Mouse (Mus musculus): ENCODE data around the gene Iqcf3.
"Not testable (repeated sequence)": the region's sequence is repeated elsewhere in the genome, so short reads cannot be mapped to it uniquely, and the experiment has no call there.

Gene Iqcf3

GRCm38 (mm10) chr9:106509356-106509755 is 52.1 kb downstream of the Iqcf3 start:
- DNase-seq (ENCODE audit: low spot score in 2 of 2): no peak

- no peak for DNase-seq (ENCODE audit: low spot score in 2 of 2)
Observed at GRCm38 (mm10) chr9:106504246-106504645, 57.2 kb downstream of the Iqcf3 start.

- DNase-seq (ENCODE audit: low spot score in 2 of 2): no peak
Observed at GRCm38 (mm10) chr9:106501846-106502245, 59.6 kb downstream of the Iqcf3 start.

- no peak for DNase-seq (ENCODE audit: low spot score in 2 of 2)
Observed at GRCm38 (mm10) chr9:106499667-106500066, 61.8 kb downstream of the Iqcf3 start, which contains the start of gene Iqcf1. TSS of gene Iqcf1 (plus strand) at chr9:106499967.

GRCm38 (mm10) chr9:106487602-106488001 is 73.8 kb downstream of the Iqcf3 start:
- DNase-seq (ENCODE audit: low spot score in 2 of 2): not testable (repeated sequence)

GRCm38 (mm10) chr9:106485076-106485475 is 76.4 kb downstream of the Iqcf3 start:
- no peak for DNase-seq (ENCODE audit: low spot score in 2 of 2)

- DNase-seq (ENCODE audit: low spot score in 2 of 2): no peak
Observed at GRCm38 (mm10) chr9:106483606-106484005, 77.8 kb downstream of the Iqcf3 start.

GRCm38 (mm10) chr9:106483136-106483535 is 78.3 kb downstream of the Iqcf3 start:
- no peak for DNase-seq (ENCODE audit: low spot score in 2 of 2)

- no peak for DNase-seq (ENCODE audit: low spot score in 2 of 2)
Observed at GRCm38 (mm10) chr9:106482578-106483115, 78.8 kb downstream of the Iqcf3 start.

- no peak for DNase-seq (ENCODE audit: low spot score in 2 of 2)
Observed at GRCm38 (mm10) chr9:106481676-106482075, 79.8 kb downstream of the Iqcf3 start.

- DNase-seq (ENCODE audit: low spot score in 2 of 2): no peak
Observed at GRCm38 (mm10) chr9:106481075-106481474, 80.4 kb downstream of the Iqcf3 start.

- no peak for DNase-seq (ENCODE audit: low spot score in 2 of 2)
Observed at GRCm38 (mm10) chr9:106480541-106480940, 80.9 kb downstream of the Iqcf3 start.

GRCm38 (mm10) chr9:106478101-106478500 is 83.3 kb downstream of the Iqcf3 start:
- DNase-seq (ENCODE audit: low spot score in 2 of 2): no peak

- DNase-seq (ENCODE audit: low spot score in 2 of 2): no peak
Observed at GRCm38 (mm10) chr9:106477649-106478048, 83.8 kb downstream of the Iqcf3 start.

- peak; percentile 99 to 100 for DNase-seq (ENCODE audit: low spot score in 2 of 2)
Observed at GRCm38 (mm10) chr9:106476924-106477484, 84.4 kb downstream of the Iqcf3 start, which contains the start of gene Parp3. TSS of gene Parp3 (minus strand) at chr9:106476949.

- DNase-seq (ENCODE audit: low spot score in 2 of 2): peak; percentile 82
Observed at GRCm38 (mm10) chr9:106476002-106476923, 85.2 kb downstream of the Iqcf3 start.

GRCm38 (mm10) chr9:106475663-106476001 is 85.8 kb downstream of the Iqcf3 start, which contains the start of gene Rrp9:
TSS of gene Rrp9 (plus strand) at chr9:106475963.
- no peak for DNase-seq (ENCODE audit: low spot score in 2 of 2)

- no peak for DNase-seq (ENCODE audit: low spot score in 2 of 2)
Observed at GRCm38 (mm10) chr9:106475046-106475445, 86.4 kb downstream of the Iqcf3 start.

GRCm38 (mm10) chr9:106474456-106474855 is 87.0 kb downstream of the Iqcf3 start:
- peak; percentile 51 to 62 for DNase-seq (ENCODE audit: low spot score in 2 of 2)

GRCm38 (mm10) chr9:106473753-106474105 is 87.7 kb downstream of the Iqcf3 start:
- no peak for DNase-seq (ENCODE audit: low spot score in 2 of 2)

- no peak for DNase-seq (ENCODE audit: low spot score in 2 of 2)
Observed at GRCm38 (mm10) chr9:106473081-106473752, 88.2 kb downstream of the Iqcf3 start.

GRCm38 (mm10) chr9:106472321-106472720 is 89.1 kb downstream of the Iqcf3 start:
- DNase-seq (ENCODE audit: low spot score in 2 of 2): no peak

Data from spleen, postnatal 36 days (tissue).